Mouse (Mus musculus): Measurements from ENCODE around the gene Msto1. TPM values are rescaled to one million over a fixed set of nuclear protein-coding genes. Genes with fewer than 3 reads are reported as not detected.

Msto1 gene
- polyA plus RNA-seq, 1 experiment from 2014 or later, result 23.6 TPM

DNA sequence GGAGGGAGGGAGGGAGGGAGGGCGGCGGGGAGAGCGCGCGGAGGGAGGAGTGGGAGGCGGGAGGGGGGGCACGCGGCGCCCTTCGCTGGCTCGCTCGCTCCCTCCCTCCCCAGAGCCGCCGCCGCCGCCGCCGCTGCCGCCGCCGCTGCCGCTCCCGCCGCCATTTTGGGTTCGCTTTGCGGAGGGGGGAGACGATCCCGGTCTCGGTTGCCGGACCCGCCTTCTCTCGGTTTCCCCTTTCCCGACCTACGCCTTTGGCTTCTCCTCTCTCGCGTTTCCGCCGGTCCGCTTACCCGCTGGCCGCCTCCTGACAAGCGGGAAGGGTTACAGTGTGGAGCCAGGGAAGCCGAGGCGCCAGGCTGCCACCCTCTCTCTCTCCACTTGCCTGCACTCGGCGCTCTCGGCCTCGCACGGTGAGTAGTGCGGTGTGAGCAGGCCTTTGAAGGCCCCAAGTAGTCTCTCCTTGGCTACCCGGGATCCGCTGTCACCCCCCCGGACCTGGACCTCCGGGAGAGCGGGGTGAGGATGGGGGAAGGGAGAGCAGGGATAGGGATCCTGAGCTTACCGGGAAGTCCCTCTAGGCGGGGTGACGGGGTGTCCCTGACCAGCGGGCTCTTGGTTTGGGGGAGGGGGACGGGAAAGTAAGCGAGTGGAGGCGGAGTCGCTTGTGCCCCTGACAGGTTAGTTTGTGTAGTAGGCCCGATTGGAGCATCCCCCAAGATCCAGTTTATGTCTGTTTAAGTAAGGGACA lies 37.0 kb upstream of the Msto1 start, which contains the start of the genes Ash1l and Dap3:
Gene Ash1l (plus strand): TSS at position 47 of the 751 bp plus-strand sequence.
Gene Dap3 (minus strand): TSS at position 606 of the 751 bp plus-strand sequence.
- H3K4me3 ChIP-seq (ENCODE audit: low read depth, low read length), result peak within 1 kb of the TSS; percentile 82
- no peaks in the 10 kb centered on the region for H3K36me3 ChIP-seq (ENCODE audit: control insufficient read depth, insufficient read depth, low read length)
- H3K9me3 ChIP-seq (ENCODE audit: control insufficient read depth, low read length), result no peaks in the 10 kb centered on the region
- TF ChIP-seq EP300 (optimal IDR thresholded peaks at IDR 0.05) (no peak), CTCF (IDR thresholded peaks at IDR 0.05; ENCODE audit: low read depth) (peak; percentile 57)
- no peaks in the 10 kb centered on the region for H3K4me1 ChIP-seq (replicated peaks; ENCODE audit: control insufficient read depth, insufficient read depth)
- under 1% methylated on average over 36 of the region's 64 CpGs for WGBS
- H3K27me3 ChIP-seq (ENCODE audit: control insufficient read depth, insufficient read depth, low read length), result no peaks in the 10 kb centered on the region
- peak within 1 kb of the TSS; percentile 72 for H3K4me2 ChIP-seq (replicated peaks; ENCODE audit: low read depth)
- H3K27ac ChIP-seq (replicated peaks), result peak within 1 kb of the TSS; percentile 100
- DNase-seq (ENCODE audit: low spot score) (peak; percentile 85), ATAC-seq (ENCODE audit: low FRiP score, low TSS enrichment) (peak; percentile 82)
- peak within 1 kb of the TSS; percentile 94 for H3K9ac ChIP-seq (ENCODE audit: low read length)

DNA sequence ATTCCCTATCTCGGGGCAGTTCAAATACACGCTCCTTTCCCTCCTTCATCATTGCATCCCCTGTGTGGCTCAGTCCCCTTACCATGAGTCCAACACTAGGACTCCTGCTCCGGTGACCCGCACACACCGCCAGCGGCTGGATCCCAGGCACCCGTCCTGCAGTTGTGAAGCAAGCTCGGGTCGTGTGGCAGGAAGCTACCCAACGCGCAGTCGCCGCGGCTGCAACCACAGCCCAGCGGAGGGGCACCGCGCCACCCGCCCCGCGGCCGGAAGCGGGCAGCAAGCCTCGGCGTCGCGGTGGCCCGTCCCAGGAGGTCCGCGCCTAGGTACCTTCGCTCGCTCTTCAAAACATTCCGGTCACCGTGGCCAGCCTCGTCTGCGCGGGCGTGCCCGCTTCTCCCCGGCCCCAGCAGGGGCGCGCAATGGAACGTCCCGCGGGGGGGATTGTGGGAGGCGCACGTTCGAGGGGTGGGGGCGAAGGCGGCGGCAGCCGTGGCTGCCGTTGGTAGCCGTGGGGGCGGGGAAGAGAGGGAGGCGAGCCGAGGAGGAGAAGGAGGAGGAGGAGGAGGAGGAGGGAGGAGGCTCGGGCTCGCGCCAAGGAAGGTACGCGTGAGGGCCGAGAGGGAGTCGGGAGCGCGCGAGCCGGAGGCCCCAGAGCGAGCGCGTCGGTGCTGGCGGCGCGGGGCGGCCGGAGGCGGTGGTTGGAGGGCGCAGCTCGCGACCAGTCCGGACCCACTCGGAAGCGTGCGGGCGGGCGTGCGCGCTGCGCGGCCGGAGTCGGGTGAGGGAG lies 36.2 kb upstream of the Msto1 start:
- H3K27me3 ChIP-seq (ENCODE audit: control insufficient read depth, insufficient read depth, low read length), result no peaks in the 10 kb centered on the region
- no peaks in the 10 kb centered on the region for H3K4me1 ChIP-seq (replicated peaks; ENCODE audit: control insufficient read depth, insufficient read depth)
- TF ChIP-seq EP300 (optimal IDR thresholded peaks at IDR 0.05), result no peak
- peak; percentile 37; the same call in 1 of the 2 replicates for TF ChIP-seq CTCF (IDR thresholded peaks at IDR 0.05; ENCODE audit: low read depth)
- DNase-seq (ENCODE audit: low spot score), result peak; percentile 95
- H3K9me3 ChIP-seq (ENCODE audit: control insufficient read depth, low read length), result no peaks in the 10 kb centered on the region
- H3K4me3 ChIP-seq (ENCODE audit: low read depth, low read length), result peak overlapping the region; percentile 82
- ATAC-seq (ENCODE audit: low FRiP score, low TSS enrichment), result peak; percentile 90
- H3K4me2 ChIP-seq (replicated peaks; ENCODE audit: low read depth), result peak overlapping the region; percentile 72
- WGBS, result under 1% methylated on average over 67 of the region's 92 CpGs
- H3K9ac ChIP-seq (ENCODE audit: low read length), result peak overlapping the region; percentile 94
- H3K27ac ChIP-seq (replicated peaks), result peak overlapping the region; percentile 100
- no peaks in the 10 kb centered on the region for H3K36me3 ChIP-seq (ENCODE audit: control insufficient read depth, insufficient read depth, low read length)

DNA sequence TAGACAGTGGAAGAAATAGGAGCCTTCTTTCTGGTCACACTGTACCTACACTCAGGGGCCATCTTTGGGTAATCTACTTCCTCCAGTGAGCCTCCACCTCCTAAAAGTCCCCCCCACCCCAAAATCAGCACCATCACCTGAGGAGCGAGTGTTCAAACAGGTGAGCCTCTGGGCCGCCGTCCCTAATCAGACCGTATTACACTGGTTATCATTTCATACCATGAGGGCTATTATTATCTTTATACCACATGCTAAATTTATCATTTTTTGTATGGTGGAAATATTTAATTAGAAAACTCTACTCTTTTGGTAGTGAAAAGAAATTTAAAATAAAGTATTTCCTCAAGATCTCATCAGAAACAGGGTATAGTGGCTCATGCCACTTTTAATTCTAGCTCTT lies 30.3 kb upstream of the Msto1 start:
- H3K4me1 ChIP-seq (replicated peaks; ENCODE audit: control insufficient read depth, insufficient read depth), result no peaks in the 10 kb centered on the region
- no peaks in the 10 kb centered on the region for H3K9me3 ChIP-seq (ENCODE audit: control insufficient read depth, low read length)
- TF ChIP-seq EP300 (optimal IDR thresholded peaks at IDR 0.05) (no peak), CTCF (IDR thresholded peaks at IDR 0.05; ENCODE audit: low read depth) (no peak)
- ATAC-seq (ENCODE audit: low FRiP score, low TSS enrichment), result no peak
- WGBS, result 88% methylated on average over 4 of the region's 4 CpGs
- H3K4me2 ChIP-seq (replicated peaks; ENCODE audit: low read depth), result no peak overlapping the region
- H3K9ac ChIP-seq (ENCODE audit: low read length), result no peak overlapping the region
- no peak overlapping the region for H3K27ac ChIP-seq (replicated peaks)
- H3K4me3 ChIP-seq (ENCODE audit: low read depth, low read length), result no peak overlapping the region
- peaks cover 12% of the 10 kb centered on the region; the same call in 1 of the 2 replicates for H3K36me3 ChIP-seq (ENCODE audit: control insufficient read depth, insufficient read depth, low read length)
- DNase-seq (ENCODE audit: low spot score), result no peak
- H3K27me3 ChIP-seq (ENCODE audit: control insufficient read depth, insufficient read depth, low read length), result no peaks in the 10 kb centered on the region

DNA sequence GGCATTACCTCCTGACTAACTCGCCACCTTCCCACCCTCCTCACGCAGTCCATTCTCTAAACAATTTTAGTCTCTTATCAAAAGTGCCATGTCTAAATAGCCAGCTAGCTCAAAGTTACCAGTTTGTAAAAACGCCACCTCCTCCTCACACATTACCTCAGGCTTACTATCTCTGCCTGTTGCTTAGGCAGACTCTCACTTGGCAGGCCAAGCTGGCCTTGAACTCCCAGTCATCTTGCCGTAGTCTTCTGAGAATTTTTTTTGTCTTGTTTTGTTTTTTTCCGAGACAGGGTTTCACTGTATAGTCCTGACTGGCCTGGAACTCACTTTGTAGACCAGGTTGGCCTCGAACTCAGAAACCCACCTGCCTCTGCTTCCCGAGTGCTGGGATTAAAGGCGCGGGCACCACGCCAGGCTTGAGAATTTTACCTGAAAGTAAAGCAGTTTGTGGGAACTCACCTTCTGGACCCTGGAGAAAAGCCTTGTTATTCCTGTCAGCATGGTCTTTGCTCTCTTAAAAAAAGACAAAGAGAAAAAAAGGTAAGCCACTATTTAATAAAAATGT lies 28.6 kb upstream of the Msto1 start:
- H3K36me3 ChIP-seq (ENCODE audit: control insufficient read depth, insufficient read depth, low read length), result peaks cover 17% of the 10 kb centered on the region; the same call in 1 of the 2 replicates
- ATAC-seq (ENCODE audit: low FRiP score, low TSS enrichment) (no peak), DNase-seq (ENCODE audit: low spot score) (no peak)
- no peaks in the 10 kb centered on the region for H3K9me3 ChIP-seq (ENCODE audit: control insufficient read depth, low read length)
- TF ChIP-seq CTCF (IDR thresholded peaks at IDR 0.05; ENCODE audit: low read depth) (no peak), EP300 (optimal IDR thresholded peaks at IDR 0.05) (no peak)
- no peak overlapping the region for H3K9ac ChIP-seq (ENCODE audit: low read length)
- no peak overlapping the region for H3K4me3 ChIP-seq (ENCODE audit: low read depth, low read length)
- no peaks in the 10 kb centered on the region for H3K27me3 ChIP-seq (ENCODE audit: control insufficient read depth, insufficient read depth, low read length)
- WGBS, result 91% methylated on average over 10 of the region's 10 CpGs
- H3K4me2 ChIP-seq (replicated peaks; ENCODE audit: low read depth), result no peak overlapping the region
- H3K27ac ChIP-seq (replicated peaks), result no peak overlapping the region
- H3K4me1 ChIP-seq (replicated peaks; ENCODE audit: control insufficient read depth, insufficient read depth), result no peaks in the 10 kb centered on the region

DNA sequence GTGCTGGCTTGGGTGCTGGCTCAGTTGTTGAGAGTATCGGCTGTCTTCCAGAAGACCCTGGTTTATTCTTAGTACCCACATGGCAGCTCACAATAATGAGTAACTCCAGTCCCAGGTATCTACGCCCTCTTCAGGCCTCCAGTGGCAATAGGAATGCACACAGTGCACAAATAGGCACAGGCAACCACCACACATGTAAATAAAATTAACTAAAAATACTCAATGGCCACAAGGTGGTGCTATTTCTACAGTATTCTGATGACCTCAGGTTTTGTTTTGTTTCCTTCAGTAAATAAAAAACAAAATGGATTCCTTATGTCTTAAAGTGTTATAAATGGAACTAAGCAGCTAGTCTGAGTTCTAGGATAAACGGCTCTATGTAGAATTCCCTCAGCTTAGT lies 25.9 kb upstream of the Msto1 start:
- H3K9ac ChIP-seq (ENCODE audit: low read length), result no peak overlapping the region
- no peak for TF ChIP-seq EP300 (optimal IDR thresholded peaks at IDR 0.05)
- peak; percentile 76 for TF ChIP-seq CTCF (IDR thresholded peaks at IDR 0.05; ENCODE audit: low read depth)
- 69% methylated on average over 3 of the region's 3 CpGs for WGBS
- ATAC-seq (ENCODE audit: low FRiP score, low TSS enrichment) (peak; percentile 68), DNase-seq (ENCODE audit: low spot score) (no peak)
- H3K4me3 ChIP-seq (ENCODE audit: low read depth, low read length), result no peak overlapping the region
- no peaks in the 10 kb centered on the region for H3K4me1 ChIP-seq (replicated peaks; ENCODE audit: control insufficient read depth, insufficient read depth)
- H3K4me2 ChIP-seq (replicated peaks; ENCODE audit: low read depth), result no peak overlapping the region
- peaks cover 17% of the 10 kb centered on the region; the same call in 1 of the 2 replicates for H3K36me3 ChIP-seq (ENCODE audit: control insufficient read depth, insufficient read depth, low read length)
- H3K27me3 ChIP-seq (ENCODE audit: control insufficient read depth, insufficient read depth, low read length), result no peaks in the 10 kb centered on the region
- H3K9me3 ChIP-seq (ENCODE audit: control insufficient read depth, low read length), result no peaks in the 10 kb centered on the region
- no peak overlapping the region for H3K27ac ChIP-seq (replicated peaks)
